ENCODE assay signal across 12 mouse cellular contexts in genomic region chr15:5193833-5194232, GRCm38 (mm10). TPM values are rescaled to one million over a fixed set of nuclear protein-coding genes. Genes with fewer than 3 reads are reported as not detected.
A peak's percentile ranks its signal among the peaks of the same experiment; 100 is the strongest.
DNase-seq lines count a peak whose midpoint lies in the region; ATAC-seq and TF ChIP-seq lines count a peak whose summit lies in the region.
"Had no signal": no experiment of that assay in that cellular context is flagged by ENCODE, and none has a peak within 500 bp of the region (broad histone marks: within the 10 kb centered on the region; RNA-seq: fewer than 3 reads in every experiment).

No protein-coding gene starts in this region.

- H3K36me3 ChIP-seq in kidney, adult 2 months (ENCODE audit: control insufficient read depth, insufficient read depth, low read length) = no peaks in the 10 kb centered on the region; the same call in 1 of the 2 replicates
- H3K36me3 ChIP-seq in kidney, embryonic 14.5 days (ENCODE audit: control insufficient read depth, insufficient read depth, low read length) = peaks cover 18% of the 10 kb centered on the region; the same call in 1 of the 2 replicates
- 0 out of 2 replicates have a peak, but pooled peaks cover 2% of the 10 kb centered on the region for H3K36me3 ChIP-seq in neural tube, embryonic 15.5 days
- H3K36me3 ChIP-seq in heart, embryonic 11.5 days (ENCODE audit: control insufficient read depth, insufficient read depth, low read length) = 0 out of 2 replicates have a peak, but pooled peaks cover 4% of the 10 kb centered on the region

- H3K27ac ChIP-seq in kidney, adult 2 months (ENCODE audit: insufficient read depth, low read depth, low read length) = peak overlapping the region; percentile 15
- H3K27ac ChIP-seq in kidney, embryonic 14.5 days (ENCODE audit: low read depth, low read length) = no peak overlapping the region
- H3K27ac ChIP-seq in embryonic fibroblast, embryonic 13.5 days (ENCODE audit: insufficient read depth, low read length) = 0 out of 2 replicates have a peak overlapping the region, but pooled peaks have one; percentile 28
- H3K27ac ChIP-seq in neural tube, embryonic 15.5 days (replicated peaks) = no peak overlapping the region
- no peak overlapping the region for H3K27ac ChIP-seq in heart, embryonic 11.5 days (ENCODE audit: low read depth, low read length)
- H3K27ac ChIP-seq: limb, embryonic 10.5 days; midbrain, embryonic 12.5 days had no signal

- ATAC-seq in kidney, embryonic 14.5 days (ENCODE audit: low FRiP score, low TSS enrichment) = no peak
- ATAC-seq in neural tube, embryonic 15.5 days (ENCODE audit: low FRiP score) = no peak
- no peak for ATAC-seq in heart, embryonic 11.5 days (replicated peaks; ENCODE audit: insufficient number of reproducible peaks, low FRiP score, low TSS enrichment)

- 54% methylated on average over 3 of the region's 3 CpGs for WGBS in kidney, adult 2 months
- WGBS in kidney, embryonic 14.5 days = 81% methylated on average over 3 of the region's 3 CpGs
- WGBS in neural tube, embryonic 15.5 days = 87% methylated on average over 3 of the region's 3 CpGs
- 69% methylated on average over 3 of the region's 3 CpGs for WGBS in heart, embryonic 11.5 days (ENCODE audit: insufficient replicate concordance)

- no peaks in the 10 kb centered on the region for H3K9me3 ChIP-seq in kidney, embryonic 14.5 days (ENCODE audit: control insufficient read depth, low read length)
- no peaks in the 10 kb centered on the region for H3K9me3 ChIP-seq in neural tube, embryonic 15.5 days (replicated peaks)
- H3K9me3 ChIP-seq in heart, embryonic 11.5 days (replicated peaks; ENCODE audit: control insufficient read depth, low read length) = no peaks in the 10 kb centered on the region
- H3K9me3 ChIP-seq: limb, embryonic 10.5 days; midbrain, embryonic 12.5 days had no signal

- H3K4me2 ChIP-seq in kidney, embryonic 14.5 days (replicated peaks; ENCODE audit: low read depth, low read length) = no peak overlapping the region
- H3K4me2 ChIP-seq in neural tube, embryonic 15.5 days = no peak overlapping the region
- no peak overlapping the region for H3K4me2 ChIP-seq in heart, embryonic 11.5 days
- H3K4me2 ChIP-seq: midbrain, embryonic 12.5 days had no signal

- H3K4me1 ChIP-seq in kidney, adult 2 months (ENCODE audit: control insufficient read depth, insufficient read depth, low read length) = peaks cover 17% of the 10 kb centered on the region
- peaks cover 7% of the 10 kb centered on the region for H3K4me1 ChIP-seq in kidney, embryonic 14.5 days (ENCODE audit: control insufficient read depth, insufficient read depth, low read length)
- peaks cover 5% of the 10 kb centered on the region; the same call in 1 of the 2 replicates for H3K4me1 ChIP-seq in embryonic fibroblast, embryonic 13.5 days (ENCODE audit: control insufficient read depth, insufficient read depth, low read length)
- 0 out of 2 replicates have a peak, but pooled peaks cover 3% of the 10 kb centered on the region for H3K4me1 ChIP-seq in neural tube, embryonic 15.5 days
- peaks cover 23% of the 10 kb centered on the region for H3K4me1 ChIP-seq in heart, embryonic 11.5 days (ENCODE audit: control insufficient read depth, insufficient read depth, low read length)
- H3K4me1 ChIP-seq: limb, embryonic 10.5 days; midbrain, embryonic 12.5 days had no signal

- H3K4me3 ChIP-seq in kidney, adult 2 months (ENCODE audit: insufficient read depth, low read depth, low read length) = no peak overlapping the region
- no peak overlapping the region for H3K4me3 ChIP-seq in kidney, embryonic 14.5 days (ENCODE audit: low read length)
- H3K4me3 ChIP-seq in embryonic fibroblast, embryonic 13.5 days (ENCODE audit: insufficient read depth, low read length) = no peak overlapping the region
- H3K4me3 ChIP-seq in neural tube, embryonic 15.5 days (replicated peaks) = no peak overlapping the region
- H3K4me3 ChIP-seq in heart, embryonic 11.5 days (ENCODE audit: low read depth, low read length) = no peak overlapping the region
- H3K4me3 ChIP-seq: limb, embryonic 10.5 days; midbrain, embryonic 12.5 days had no signal

- peak; percentile 49 for DNase-seq in kidney, adult 2 months
- DNase-seq in 3T3-L1 (ENCODE audit: low read depth, low spot score) (peak; percentile 65), 416B (ENCODE audit: low read depth) (peak; percentile 74)
- no peak for DNase-seq in ovary, postnatal 36 days (ENCODE audit: low spot score)
- DNase-seq: gastrocnemius, postnatal 14 days; kidney, adult 11 months had no signal

- no peak for TF ChIP-seq CTCF in kidney, adult 2 months (conservative IDR thresholded peaks at IDR 0.05; ENCODE audit: insufficient read depth, insufficient read length, low read depth, low read length)
- TF ChIP-seq CTCF in embryonic fibroblast, embryonic 13.5 days (IDR thresholded peaks at IDR 0.05; ENCODE audit: borderline replicate concordance, insufficient read depth, low read length) = no peak

- H3K27me3 ChIP-seq in kidney, adult 2 months (replicated peaks; ENCODE audit: control insufficient read depth, insufficient read depth, low read length) = no peaks in the 10 kb centered on the region
- H3K27me3 ChIP-seq in kidney, embryonic 14.5 days (ENCODE audit: control insufficient read depth, insufficient read depth, low read length) = no peaks in the 10 kb centered on the region
- no peaks in the 10 kb centered on the region for H3K27me3 ChIP-seq in neural tube, embryonic 15.5 days (replicated peaks)
- H3K27me3 ChIP-seq in heart, embryonic 11.5 days (ENCODE audit: control insufficient read depth, insufficient read depth, low read length) = no peaks in the 10 kb centered on the region
- H3K27me3 ChIP-seq: midbrain, embryonic 12.5 days had no signal

- no peak for TF ChIP-seq POLR2A in kidney, adult 2 months (IDR thresholded peaks at IDR 0.05; ENCODE audit: low read depth, low read length)
- no peak for TF ChIP-seq POLR2A in embryonic fibroblast, embryonic 13.5 days (IDR thresholded peaks at IDR 0.05; ENCODE audit: low read depth, low read length)

- H3K9ac ChIP-seq in kidney, embryonic 14.5 days (ENCODE audit: low read depth, low read length) = no peak overlapping the region
- H3K9ac ChIP-seq in neural tube, embryonic 15.5 days (replicated peaks) = no peak overlapping the region
- no peak overlapping the region for H3K9ac ChIP-seq in heart, embryonic 11.5 days (ENCODE audit: low read depth, low read length)
- H3K9ac ChIP-seq: midbrain, embryonic 12.5 days had no signal

RNA-seq across cellular contexts. Expression of gene Ttc33, which starts 8.5 kb away (rescaled TPM):
- polyA plus RNA-seq in kidney, adult 2 months (2012; rRNA removed) = 9.6 and 14.2 TPM in 2 replicates
- 49.8 and 50.3 TPM in 2 replicates for polyA plus RNA-seq in kidney, embryonic 14.5 days (2014; fragmentation: Nextera tagmentation; extraction: Ambion mirVana)
- 23.2 and 28.7 TPM in 2 replicates for polyA plus RNA-seq in embryonic fibroblast, embryonic 13.5 days (2011; ENCODE audit: insufficient read length, low read depth, missing spikeins)
- 53.0 and 54.0 TPM in 2 replicates for polyA plus RNA-seq in neural tube, embryonic 15.5 days (2015; fragmentation: Nextera tagmentation; extraction: Ambion mirVana)
- polyA plus RNA-seq in heart, embryonic 11.5 days (2014; fragmentation: Nextera tagmentation; extraction: Ambion mirVana) = 35.0 and 37.5 TPM in 2 replicates

RNA-seq across cellular contexts. Expression of gene Ptger4, which starts 50.2 kb away (rescaled TPM):
- 5.6 and 5.7 TPM in 2 replicates for polyA plus RNA-seq in kidney, adult 2 months (2012; rRNA removed)
- polyA plus RNA-seq in kidney, embryonic 14.5 days (2014; fragmentation: Nextera tagmentation; extraction: Ambion mirVana) = 3.0 and 5.9 TPM in 2 replicates
- 4.0 and 4.3 TPM in 2 replicates for polyA plus RNA-seq in embryonic fibroblast, embryonic 13.5 days (2011; ENCODE audit: insufficient read length, low read depth, missing spikeins)
- 5.7 and 6.8 TPM in 2 replicates for polyA plus RNA-seq in neural tube, embryonic 15.5 days (2015; fragmentation: Nextera tagmentation; extraction: Ambion mirVana)
- 1.6 and 1.8 TPM in 2 replicates for polyA plus RNA-seq in heart, embryonic 11.5 days (2014; fragmentation: Nextera tagmentation; extraction: Ambion mirVana)

RNA-seq across cellular contexts. Expression of gene Prkaa1, which starts 50.2 kb away (rescaled TPM):
- 5.3 and 6.5 TPM in 2 replicates for polyA plus RNA-seq in kidney, adult 2 months (2012; rRNA removed)
- polyA plus RNA-seq in kidney, embryonic 14.5 days (2014; fragmentation: Nextera tagmentation; extraction: Ambion mirVana) = 19.6 and 26.1 TPM in 2 replicates
- polyA plus RNA-seq in embryonic fibroblast, embryonic 13.5 days (2011; ENCODE audit: insufficient read length, low read depth, missing spikeins) = 32.0 and 41.2 TPM in 2 replicates
- polyA plus RNA-seq in neural tube, embryonic 15.5 days (2015; fragmentation: Nextera tagmentation; extraction: Ambion mirVana) = 14.5 and 16.9 TPM in 2 replicates
- 25.5 and 28.0 TPM in 2 replicates for polyA plus RNA-seq in heart, embryonic 11.5 days (2014; fragmentation: Nextera tagmentation; extraction: Ambion mirVana)

Comparison
In these comparisons a context has a peak if more than half of its experiments do, and no peak if none do; other contexts are left out.
1. H3K27ac ChIP-seq: peak in kidney, adult 2 months (single experiment) and embryonic fibroblast, embryonic 13.5 days (single experiment); none in kidney, embryonic 14.5 days (single experiment), neural tube, embryonic 15.5 days (single experiment) and heart, embryonic 11.5 days (single experiment).